Mouse (Mus musculus) layer of hippocampus, postnatal 25 days (tissue): ENCODE results near the gene Prdm16. TPM values are rescaled to one million over a fixed set of nuclear protein-coding genes. Genes with fewer than 3 reads are reported as not detected.

Experiments
- DNase-seq, 2 experiments: peaks; one replicate each; pipeline ENCODE4 v3.0.0; 2022; ENCODE audit warnings: mixed read lengths in 2 of 2, low spot score in 1 of 2; ENCODE audit errors: extremely low spot score in 1 of 2
- total RNA-seq, 2 experiments: library from RNA; stranded (reverse); gene quantifications; 2 replicates each; pipeline ENCODE4 v1.2.3; 2021

The Prdm16 gene
- 10 to 100 TPM; 10.1 to 10.3 TPM for total RNA-seq

- DNase-seq, result peak in 1 of 2 experiments; percentile 38
These were observed at the start of gene Prdm16 for GRCm38 (mm10) chr4:154636721-154637311. Prdm16 (minus strand) TSS chr4:154636873.

- DNase-seq, result no peak
These were observed 46.5 kb upstream of the Prdm16 start for GRCm38 (mm10) chr4:154683068-154683752.

- no peak for DNase-seq
These were observed 45.6 kb upstream of the Prdm16 start for GRCm38 (mm10) chr4:154682311-154682710.

- DNase-seq, result no peak
These were observed 38.8 kb upstream of the Prdm16 start for GRCm38 (mm10) chr4:154675441-154676000.

GRCm38 (mm10) chr4:154674966-154675365 lies 38.3 kb upstream of the Prdm16 start:
- no peak for DNase-seq

GRCm38 (mm10) chr4:154674541-154674940 lies 37.9 kb upstream of the Prdm16 start:
- DNase-seq, result peak; percentile 35 to 82

GRCm38 (mm10) chr4:154673986-154674385 lies 37.3 kb upstream of the Prdm16 start:
- DNase-seq, result no peak

GRCm38 (mm10) chr4:154672027-154672426 lies 35.4 kb upstream of the Prdm16 start:
- no peak for DNase-seq

GRCm38 (mm10) chr4:154671232-154671912 lies 34.7 kb upstream of the Prdm16 start:
- no peak for DNase-seq

- DNase-seq, result no peak
These were observed 31.1 kb upstream of the Prdm16 start, which contains the start of gene Actrt2 for GRCm38 (mm10) chr4:154667767-154668166. Actrt2 (minus strand) TSS chr4:154667867.

GRCm38 (mm10) chr4:154662681-154663215 lies 26.1 kb upstream of the Prdm16 start:
- DNase-seq, result no peak

GRCm38 (mm10) chr4:154661256-154661655 lies 24.6 kb upstream of the Prdm16 start:
- DNase-seq, result no peak

GRCm38 (mm10) chr4:154660025-154660424 lies 23.4 kb upstream of the Prdm16 start:
- no peak for DNase-seq

GRCm38 (mm10) chr4:154655134-154655910 lies 18.6 kb upstream of the Prdm16 start:
- DNase-seq, result peak in 1 of 2 experiments; percentile 51

GRCm38 (mm10) chr4:154652494-154652893 lies 15.8 kb upstream of the Prdm16 start:
- DNase-seq, result no peak

GRCm38 (mm10) chr4:154649083-154649747 lies 12.5 kb upstream of the Prdm16 start:
- DNase-seq, result peak in 1 of 2 experiments; percentile 29

GRCm38 (mm10) chr4:154642496-154642895 lies 5.8 kb upstream of the Prdm16 start:
- DNase-seq, result no peak

GRCm38 (mm10) chr4:154641296-154642110 lies 4.8 kb upstream of the Prdm16 start:
- DNase-seq, result no peak
